Mouse (Mus musculus) cerebral cortex, adult 2 months (tissue): ENCODE measurements around the gene Pde10a.

Experiments
- WGBS: fragments of 180-500 bp; shearing (Covaris S2); methylation state at CpG from one replicate; pipeline ENCODE4 v1.1.7; 2018; 5-methylcytosine and 5-hydroxymethylcytosine counted together

Pde10a gene

GRCm38 (mm10) chr17:8592427-8593277 lies 67.5 kb downstream of the Pde10a start:
- 12% methylated on average over 22 of the region's 22 CpGs for WGBS

DNA sequence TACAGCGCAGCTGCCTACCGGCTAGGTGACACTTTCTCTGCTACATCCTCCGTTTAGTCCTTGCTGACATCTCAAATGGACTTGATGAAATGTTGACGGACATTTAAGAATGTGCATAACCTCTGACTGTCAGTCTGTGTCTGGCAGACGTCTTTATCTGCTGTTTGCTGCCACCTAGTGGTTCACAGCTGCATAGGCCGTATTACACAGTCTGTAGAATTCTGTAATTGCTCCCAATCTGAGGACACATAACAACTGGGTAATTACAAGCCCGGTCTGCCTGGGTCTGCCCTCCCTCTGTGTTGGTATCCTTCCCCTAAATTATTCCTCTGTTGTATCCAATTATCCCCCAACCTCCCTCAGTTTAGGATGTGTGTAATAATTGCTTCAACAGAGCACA lies 72.6 kb downstream of the Pde10a start:
- WGBS, result 11% methylated on average over 7 of the region's 7 CpGs

- WGBS, result 94% methylated on average over 3 of the region's 3 CpGs
Observed at GRCm38 (mm10) chr17:8602976-8603375, 77.8 kb downstream of the Pde10a start.

DNA sequence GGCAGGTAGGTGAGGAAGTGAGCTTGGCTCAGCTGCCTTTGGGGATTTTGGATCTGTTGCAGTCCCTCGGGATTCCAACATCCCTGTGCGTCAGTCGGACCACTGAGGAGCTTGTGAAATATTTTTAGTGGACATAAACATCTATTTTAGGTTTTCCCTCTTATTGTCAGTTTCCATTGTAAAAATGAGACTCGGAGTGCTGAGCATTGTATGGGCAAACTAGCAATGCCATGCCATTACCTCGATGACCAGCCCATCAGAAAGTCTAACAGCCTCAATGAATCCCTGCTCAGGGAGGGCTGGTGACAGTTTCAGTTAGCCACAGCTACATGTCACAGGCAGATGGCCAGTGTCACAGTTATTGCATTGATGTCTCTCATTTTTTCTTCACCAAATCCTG lies 80.7 kb downstream of the Pde10a start:
- 78% methylated on average over 5 of the region's 5 CpGs for WGBS

DNA sequence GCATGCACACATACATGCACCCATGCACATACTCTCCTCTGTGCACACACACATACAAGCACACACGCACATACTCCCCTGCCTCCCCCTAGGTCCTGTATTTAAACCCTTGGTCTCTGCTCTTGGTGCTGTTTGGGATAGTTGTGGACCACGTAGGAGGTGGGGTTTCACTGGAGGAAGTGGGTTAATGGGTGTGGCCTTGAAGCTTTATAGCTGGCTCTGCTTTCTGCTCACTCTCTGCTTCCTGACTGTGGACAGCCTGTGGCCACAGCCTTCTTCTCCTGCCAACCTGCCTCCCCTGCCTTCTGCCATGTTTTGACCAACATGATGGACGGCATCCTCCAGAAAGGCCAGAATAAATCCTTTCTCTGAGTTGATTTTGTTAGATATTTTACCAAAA lies 81.5 kb downstream of the Pde10a start:
- 68% methylated on average over 3 of the region's 3 CpGs for WGBS

- 84% methylated on average over 4 of the region's 4 CpGs for WGBS
Observed at GRCm38 (mm10) chr17:8611916-8612315, 86.7 kb downstream of the Pde10a start.

- 29% methylated on average over 7 of the region's 7 CpGs for WGBS
Observed at GRCm38 (mm10) chr17:8613882-8614551, 88.8 kb downstream of the Pde10a start.

DNA sequence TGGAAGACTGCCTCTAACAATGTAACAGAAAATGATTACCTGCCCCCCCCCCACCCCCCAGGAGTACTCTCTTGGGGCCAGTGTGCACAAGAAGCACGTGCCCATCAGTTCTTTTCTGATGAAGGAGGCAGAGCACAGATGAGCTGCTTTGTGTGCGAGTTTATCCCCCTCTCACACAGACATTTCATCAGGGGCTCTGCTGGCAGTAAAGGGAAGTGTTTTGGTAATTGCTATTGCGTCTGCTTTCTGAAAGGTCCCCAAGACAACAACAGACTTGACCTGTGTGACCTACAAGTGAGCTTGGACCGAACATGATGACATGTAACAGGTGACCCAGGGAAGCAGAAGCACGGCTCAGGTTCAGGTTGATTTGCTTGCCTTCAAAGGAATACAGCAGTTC lies 95.2 kb downstream of the Pde10a start:
- WGBS, result 73% methylated on average over 5 of the region's 5 CpGs

DNA sequence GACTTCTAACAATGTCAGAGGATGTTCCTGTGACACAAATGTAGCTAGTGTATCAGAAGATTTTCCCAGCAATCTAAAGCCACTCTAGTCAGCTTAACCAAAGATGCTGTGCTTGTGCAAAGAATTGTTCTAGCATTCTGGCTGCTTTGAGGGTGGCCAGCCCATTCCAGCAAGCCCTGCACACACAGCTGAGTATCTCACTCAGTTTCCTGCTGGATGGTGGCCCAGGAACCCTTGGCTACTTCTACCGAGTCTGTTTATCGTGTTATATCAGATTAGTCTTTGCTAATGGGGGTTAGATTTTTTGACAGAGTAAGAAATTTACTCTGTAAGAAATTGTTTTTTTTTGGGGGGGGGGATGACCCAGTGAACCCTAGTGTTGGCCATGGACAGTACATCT lies 95.9 kb downstream of the Pde10a start:
- 33% methylated on average over 2 of the region's 2 CpGs for WGBS

- WGBS, result 78% methylated on average over 6 of the region's 6 CpGs
Observed at GRCm38 (mm10) chr17:8621906-8622305, 96.7 kb downstream of the Pde10a start.

- 63% methylated on average over 8 of the region's 8 CpGs for WGBS
Observed at GRCm38 (mm10) chr17:8626421-8626820, 101.2 kb downstream of the Pde10a start.

- 78% methylated on average over 1 of the region's 1 CpGs for WGBS
Observed at GRCm38 (mm10) chr17:8631701-8632100, 106.5 kb downstream of the Pde10a start.

DNA sequence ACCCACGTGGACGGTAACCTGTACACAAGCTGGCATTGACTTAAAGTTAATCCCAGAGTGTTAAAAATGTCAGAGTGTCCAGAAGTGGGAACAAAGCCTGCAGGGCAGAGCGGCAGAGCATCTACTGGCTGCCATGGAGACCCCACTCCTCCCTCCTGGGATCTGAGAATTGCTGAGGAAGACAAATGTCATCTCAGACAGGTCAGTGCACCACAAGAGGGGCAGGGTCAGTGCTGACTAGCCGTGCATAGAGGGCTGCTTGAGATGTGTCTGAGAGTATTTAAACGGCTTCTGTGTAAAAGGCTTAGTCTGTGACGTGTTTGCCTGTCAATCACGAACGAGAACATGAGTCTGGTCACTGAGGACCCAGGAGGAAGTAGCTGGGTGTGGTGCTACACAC lies 108.4 kb downstream of the Pde10a start:
- 66% methylated on average over 8 of the region's 8 CpGs for whole genome bisulfite sequencing

GRCm38 (mm10) chr17:8634476-8634875 lies 109.3 kb downstream of the Pde10a start:
- 92% methylated on average over 4 of the region's 4 CpGs for WGBS

DNA sequence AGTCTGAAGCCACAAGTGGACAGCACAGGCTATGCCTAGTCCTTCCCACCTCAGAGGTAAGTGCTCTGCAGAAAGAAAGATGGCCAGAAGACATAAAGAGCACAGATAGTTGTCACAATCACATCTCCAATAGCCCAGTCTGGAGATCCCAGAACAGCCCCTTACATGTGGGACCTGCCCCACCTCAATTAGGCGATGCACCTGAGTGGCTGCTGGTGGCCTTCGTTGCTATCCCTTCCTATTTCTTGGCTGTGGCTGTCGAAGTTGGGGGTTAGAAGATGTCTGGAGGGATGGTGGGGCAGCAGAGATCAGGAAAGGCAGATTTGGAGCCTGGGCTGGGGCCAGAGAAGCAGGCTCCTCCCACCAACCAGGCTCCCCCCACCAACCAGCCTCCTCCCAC lies 111.1 kb downstream of the Pde10a start:
- WGBS, result 92% methylated on average over 3 of the region's 3 CpGs

- WGBS, result 67% methylated on average over 11 of the region's 11 CpGs
Observed at GRCm38 (mm10) chr17:8636691-8637090, 111.5 kb downstream of the Pde10a start.

DNA sequence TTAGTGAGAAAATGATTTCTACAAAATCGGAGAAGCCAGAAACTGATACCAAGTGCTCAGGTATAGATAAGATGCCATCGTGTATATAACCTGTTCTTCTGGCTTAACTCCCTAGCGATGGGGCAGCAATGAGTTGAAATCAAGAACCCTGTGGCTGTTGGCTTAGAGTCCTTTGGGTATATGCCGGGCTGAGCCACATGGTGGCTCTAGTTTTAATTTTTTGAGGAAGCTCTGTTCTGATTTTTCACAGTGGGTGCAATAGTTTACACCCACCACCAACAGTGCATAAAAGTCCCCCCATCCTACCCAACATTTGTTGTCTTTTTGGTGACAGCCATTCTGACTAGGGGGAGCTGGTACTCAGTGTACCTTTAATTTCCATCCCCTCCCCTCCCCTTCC lies 112.0 kb downstream of the Pde10a start:
- WGBS, result 69% methylated on average over 4 of the region's 4 CpGs

- 75% methylated on average over 12 of the region's 12 CpGs for WGBS
Observed at GRCm38 (mm10) chr17:8639703-8640380, 114.7 kb downstream of the Pde10a start.

DNA sequence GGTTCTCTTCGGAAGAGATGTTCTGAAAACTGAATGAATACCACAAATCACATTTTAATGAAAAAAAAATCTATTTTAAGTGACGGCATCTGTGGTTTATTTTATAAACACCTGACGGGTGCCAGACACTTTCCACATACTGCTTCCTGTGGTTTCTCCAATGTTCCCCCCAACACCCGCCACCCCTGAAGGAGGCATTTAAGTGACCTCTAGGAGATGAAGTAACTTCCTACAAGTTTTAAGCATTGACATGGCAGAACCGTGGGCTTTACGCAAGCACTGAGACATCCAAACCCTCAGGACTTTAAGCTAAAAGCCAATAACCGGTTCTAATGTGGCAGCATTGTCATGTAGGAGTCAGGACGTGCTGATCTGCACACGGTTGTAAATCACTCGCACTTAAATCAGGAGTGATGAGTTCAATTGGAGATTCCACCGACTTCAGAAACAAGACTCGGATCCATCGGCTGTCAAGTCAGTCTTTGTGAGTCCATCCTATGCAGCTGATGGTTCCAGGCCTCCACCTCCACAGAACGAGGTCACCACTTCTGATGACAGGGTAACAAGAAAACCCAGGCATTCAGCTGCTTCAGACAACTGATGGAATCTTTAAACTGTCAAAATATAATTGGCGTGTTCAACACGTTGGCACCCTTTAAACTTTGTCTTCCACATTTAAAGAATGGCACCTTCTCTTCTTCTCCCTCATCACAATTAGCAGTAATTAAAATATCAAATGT lies 115.7 kb downstream of the Pde10a start:
- 78% methylated on average over 16 of the region's 16 CpGs for WGBS

- WGBS, result 59% methylated on average over 3 of the region's 3 CpGs
Observed at GRCm38 (mm10) chr17:8641491-8641890, 116.3 kb downstream of the Pde10a start.

DNA sequence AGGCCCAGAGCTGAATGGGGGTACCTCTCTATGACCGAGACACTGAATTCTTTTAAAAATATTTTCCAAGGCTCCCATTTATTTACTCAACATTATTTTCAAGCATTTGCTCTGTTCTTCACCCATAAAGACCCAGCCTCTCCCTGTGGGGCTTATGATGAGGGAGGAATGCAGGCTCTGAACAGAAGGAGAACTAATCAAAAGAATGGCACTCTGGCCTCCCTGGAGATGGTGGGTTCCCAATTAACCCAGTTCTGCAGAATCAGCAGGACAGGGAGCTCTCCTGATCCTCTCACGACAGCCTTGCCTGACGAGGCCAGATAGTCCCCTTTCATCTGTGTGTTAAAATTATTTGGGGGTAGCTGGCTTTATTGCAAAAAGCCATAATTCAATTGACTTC lies 117.2 kb downstream of the Pde10a start:
- WGBS, result 85% methylated on average over 3 of the region's 3 CpGs

- 43% methylated on average over 8 of the region's 8 CpGs for WGBS
Observed at GRCm38 (mm10) chr17:8647372-8647871, 122.2 kb downstream of the Pde10a start.
